Mouse (Mus musculus) NIH3T3 (cell line): Measurements from ENCODE around the gene Trp53i11.

Source experiments
- DNase-seq: peaks from one replicate; pipeline ENCODE4 v3.0.0-alpha.2; 2012; ENCODE audit warnings: low read depth

Gene Trp53i11

GRCm38 (mm10) chr2:93187323-93187996, at the start of gene Trp53i11:
Gene Trp53i11, plus strand, starts transcription at chr2:93187548.
- DNase-seq = no peak

GRCm38 (mm10) chr2:93139476-93139875, 47.9 kb upstream of the Trp53i11 start:
- DNase-seq = no peak

- DNase-seq = no peak
These were observed 46.0 kb upstream of the Trp53i11 start for GRCm38 (mm10) chr2:93141329-93141728.

GRCm38 (mm10) chr2:93142616-93143015, 44.7 kb upstream of the Trp53i11 start:
- DNase-seq = no peak

- no peak for DNase-seq
These were observed 43.2 kb upstream of the Trp53i11 start for GRCm38 (mm10) chr2:93144126-93144525.

- DNase-seq = no peak
These were observed 37.3 kb upstream of the Trp53i11 start for GRCm38 (mm10) chr2:93150009-93150408.

- DNase-seq = no peak
These were observed 36.5 kb upstream of the Trp53i11 start for GRCm38 (mm10) chr2:93150673-93151450.

- no peak for DNase-seq
These were observed 35.2 kb upstream of the Trp53i11 start for GRCm38 (mm10) chr2:93152191-93152601.

- DNase-seq = no peak
These were observed 34.4 kb upstream of the Trp53i11 start for GRCm38 (mm10) chr2:93152883-93153491.

- no peak for DNase-seq
These were observed 33.5 kb upstream of the Trp53i11 start for GRCm38 (mm10) chr2:93153833-93154232.

- no peak for DNase-seq
These were observed 32.8 kb upstream of the Trp53i11 start for GRCm38 (mm10) chr2:93154486-93155032.

- no peak for DNase-seq
These were observed 26.8 kb upstream of the Trp53i11 start for GRCm38 (mm10) chr2:93160467-93161035.

GRCm38 (mm10) chr2:93161914-93162664, 25.3 kb upstream of the Trp53i11 start:
- DNase-seq = no peak

- DNase-seq = no peak
These were observed 24.6 kb upstream of the Trp53i11 start for GRCm38 (mm10) chr2:93162791-93163190.

- no peak for DNase-seq
These were observed 24.0 kb upstream of the Trp53i11 start for GRCm38 (mm10) chr2:93163317-93163716.

GRCm38 (mm10) chr2:93163750-93164335, 23.5 kb upstream of the Trp53i11 start:
- DNase-seq = no peak

- DNase-seq = no peak
These were observed 21.1 kb upstream of the Trp53i11 start for GRCm38 (mm10) chr2:93166295-93166694.

GRCm38 (mm10) chr2:93166734-93167406, 20.5 kb upstream of the Trp53i11 start:
- DNase-seq = no peak

- no peak for DNase-seq
These were observed 17.0 kb upstream of the Trp53i11 start for GRCm38 (mm10) chr2:93170156-93170844.

- DNase-seq = no peak
These were observed 16.5 kb upstream of the Trp53i11 start for GRCm38 (mm10) chr2:93170845-93171200.
